Comparison of ENCODE assay signal across 8 mouse cellular contexts in genomic region chr2:119028941-119029551, GRCm38 (mm10). TPM values are rescaled to one million over a fixed set of nuclear protein-coding genes. Genes with fewer than 3 reads are reported as not detected.
DNase-seq lines count a peak whose midpoint lies in the region; ATAC-seq and TF ChIP-seq lines count a peak whose summit lies in the region.

Gene Ccdc32 (minus strand): TSS chr2:119029393.

- ATAC-seq in Patski = peak; percentile 87
- ATAC-seq in hindbrain, embryonic 13.5 days (ENCODE audit: low FRiP score) = peak; percentile 96

- DNase-seq in Patski (ENCODE audit: low read depth, low spot score) = peak; percentile 72
- DNase-seq in cerebellum, postnatal 14 days = peak; percentile 95 to 96
- DNase-seq in frontal cortex, postnatal 14 days (ENCODE audit: low spot score in 2 of 2) = peak; percentile 90 to 92
- peak; percentile 73 to 90 for DNase-seq in layer of hippocampus, postnatal 25 days (ENCODE audit: extremely low spot score in 1 of 2, low spot score in 1 of 2)
- peak; percentile 98 for DNase-seq in lung, postnatal 25 days (ENCODE audit: low spot score)
- DNase-seq in retina, embryonic 14.5 days (ENCODE audit: low spot score) = peak; percentile 97
- peak; percentile 93 for DNase-seq in thymus, postnatal 4 days

- CTCF ChIA-PET in Patski (lab: Charles Lee) = no interaction called here

- peak within 1 kb of the TSS; percentile 73 for H3K4me2 ChIP-seq in hindbrain, embryonic 13.5 days

- peaks cover 22% of the 10 kb centered on the region for H3K36me3 ChIP-seq in hindbrain, embryonic 13.5 days

- H3K9ac ChIP-seq in hindbrain, embryonic 13.5 days = peak within 1 kb of the TSS; percentile 78

- WGBS in hindbrain, embryonic 13.5 days = 2% methylated on average over 28 of the region's 28 CpGs

- H3K27ac ChIP-seq in hindbrain, embryonic 13.5 days = no peak within 1 kb of the TSS

- POLR2A ChIA-PET in Patski (lab: Charles Lee) = no interaction called here

- TF ChIP-seq CTCF in Patski (IDR thresholded peaks at IDR 0.05) = no peak

- peaks cover 19% of the 10 kb centered on the region for H3K4me1 ChIP-seq in hindbrain, embryonic 13.5 days (replicated peaks)

- no peaks in the 10 kb centered on the region for H3K27me3 ChIP-seq in Patski
- 0 out of 2 replicates have a peak, but pooled peaks cover 2% of the 10 kb centered on the region for H3K27me3 ChIP-seq in hindbrain, embryonic 13.5 days

- H3K4me3 ChIP-seq in hindbrain, embryonic 13.5 days = peak within 1 kb of the TSS; percentile 60

- no peaks in the 10 kb centered on the region for H3K9me3 ChIP-seq in hindbrain, embryonic 13.5 days

- in situ Hi-C loops in Patski (cut with MboI; ENCODE audit: low pct_unique_long_range_greater_than_20kb) = no loop called here

RNA-seq across cellular contexts. Expression of gene Ccdc32, which starts in this region (rescaled TPM):
- polyA plus RNA-seq in Patski (2021) = 26.6 TPM
- polyA plus RNA-seq in hindbrain, embryonic 13.5 days (2015; fragmentation: Nextera tagmentation; extraction: Ambion mirVana) = 34.2 and 36.0 TPM in 2 replicates
- 10 to 100 TPM; 49.7 to 57.8 TPM for total RNA-seq in layer of hippocampus, postnatal 25 days (2021)
